Mouse (Mus musculus) frontal cortex, adult 2 months (tissue): ENCODE data around the gene Tmem167b. TPM values are rescaled to one million over a fixed set of nuclear protein-coding genes. Genes with fewer than 3 reads are reported as not detected.

Source experiments
- DNase-seq, 2 experiments: peaks; one replicate each; pipeline ENCODE4 v3.0.0; 2022; ENCODE audit warnings: low spot score in 1 of 2; ENCODE audit errors: extremely low spot score in 1 of 2
- polyA plus RNA-seq: library from polyadenylated mRNA; depleted of rRNA; stranded (reverse); fragments of >200 nt; gene quantifications from 2 replicates; pipeline ENCODE4 v1.2.3, GENCODE M21; 2012; rRNA removed

Gene Tmem167b
- polyA plus RNA-seq, 1 experiment: 18.5 TPM

GRCm38 (mm10) chr3:108542299-108542698, 20.0 kb downstream of the Tmem167b start:
- no peak for DNase-seq

GRCm38 (mm10) chr3:108537303-108537702, 25.0 kb downstream of the Tmem167b start:
- DNase-seq: peak; percentile 89 to 95

- DNase-seq: peak; percentile 91 to 92
Observed at GRCm38 (mm10) chr3:108536517-108537260, 25.6 kb downstream of the Tmem167b start, which contains the start of gene 5330417C22Rik. Gene 5330417C22Rik, minus strand, starts transcription at chr3:108536536.

GRCm38 (mm10) chr3:108535896-108536516, 26.3 kb downstream of the Tmem167b start:
- DNase-seq: no peak

- no peak for DNase-seq
Observed at GRCm38 (mm10) chr3:108533951-108534350, 28.3 kb downstream of the Tmem167b start, which contains the start of gene 1700013F07Rik. Gene 1700013F07Rik, plus strand, starts transcription at chr3:108534150.

- no peak for DNase-seq
Observed at GRCm38 (mm10) chr3:108533114-108533885, 29.0 kb downstream of the Tmem167b start.

- no peak for DNase-seq
Observed at GRCm38 (mm10) chr3:108528489-108528888, 33.8 kb downstream of the Tmem167b start.

- no peak for DNase-seq
Observed at GRCm38 (mm10) chr3:108523415-108523814, 38.9 kb downstream of the Tmem167b start.

- no peak for DNase-seq
Observed at GRCm38 (mm10) chr3:108518276-108518675, 44.0 kb downstream of the Tmem167b start.

- no peak for DNase-seq
Observed at GRCm38 (mm10) chr3:108513465-108513864, 48.8 kb downstream of the Tmem167b start.

- DNase-seq: peak in 1 of 2 experiments; percentile 43
Observed at GRCm38 (mm10) chr3:108510716-108511483, 51.4 kb downstream of the Tmem167b start.

GRCm38 (mm10) chr3:108510156-108510555, 52.1 kb downstream of the Tmem167b start:
- DNase-seq: no peak

GRCm38 (mm10) chr3:108508745-108509474, 53.4 kb downstream of the Tmem167b start:
- DNase-seq: no peak

Other genes starting within 250 kb of the Tmem167b start
- 0.06 TPM in 1 of 2 replicates, not detected in the other for gene Mybphl, start 197.6 kb downstream of the Tmem167b start, polyA plus RNA-seq
- gene Psrc1, start 178.6 kb downstream of the Tmem167b start, polyA plus RNA-seq: 11.7 and 14.6 TPM in 2 replicates
- gene Celsr2, start 146.9 kb downstream of the Tmem167b start, polyA plus RNA-seq: 63.6 TPM in 2 replicates
- gene Sars, start 117.3 kb downstream of the Tmem167b start, polyA plus RNA-seq: 202 and 203 TPM in 2 replicates
- 1.2 and 1.4 TPM in 2 replicates for gene 1700013F07Rik, start 28.3 kb downstream of the Tmem167b start, polyA plus RNA-seq
- gene 5330417C22Rik, start 25.9 kb downstream of the Tmem167b start, polyA plus RNA-seq: 20.0 and 21.7 TPM in 2 replicates
- 35.3 and 40.0 TPM in 2 replicates for gene Taf13, start 9.2 kb upstream of the Tmem167b start, polyA plus RNA-seq
- 58.7 and 71.0 TPM in 2 replicates for gene Wdr47, start 28.8 kb upstream of the Tmem167b start, polyA plus RNA-seq
- gene Clcc1, start 91.4 kb upstream of the Tmem167b start, polyA plus RNA-seq: 46.0 and 49.7 TPM in 2 replicates
- gene Gpsm2, start 159.8 kb upstream of the Tmem167b start, polyA plus RNA-seq: 12.7 and 13.7 TPM in 2 replicates
- gene Aknad1, start 177.2 kb upstream of the Tmem167b start, polyA plus RNA-seq: 0.02 and 0.04 TPM in 2 replicates